Mouse (Mus musculus) spleen, embryonic (tissue): ENCODE measurements around the gene Sgta.

ENCODE experiments used
- CTCF ChIA-PET: fragments of 350-600 bp; sonication (Branson Sonifier 250); formaldehyde crosslinking; loops from one replicate; lab custom pipeline; 2022; lab: Charles Lee

Gene Sgta

GRCm38 (mm10) chr10:81021547-81022110 lies 38.4 kb downstream of the Sgta start:
- CTCF ChIA-PET = no interaction called here

- CTCF ChIA-PET = interaction anchor here (0.6 kb wide), 1 partner anchor 809 kb away, joined by 5 read pairs; no protein-coding TSS in a partner anchor
Observed at GRCm38 (mm10) chr10:81020207-81020606, 39.8 kb downstream of the Sgta start.

DNA sequence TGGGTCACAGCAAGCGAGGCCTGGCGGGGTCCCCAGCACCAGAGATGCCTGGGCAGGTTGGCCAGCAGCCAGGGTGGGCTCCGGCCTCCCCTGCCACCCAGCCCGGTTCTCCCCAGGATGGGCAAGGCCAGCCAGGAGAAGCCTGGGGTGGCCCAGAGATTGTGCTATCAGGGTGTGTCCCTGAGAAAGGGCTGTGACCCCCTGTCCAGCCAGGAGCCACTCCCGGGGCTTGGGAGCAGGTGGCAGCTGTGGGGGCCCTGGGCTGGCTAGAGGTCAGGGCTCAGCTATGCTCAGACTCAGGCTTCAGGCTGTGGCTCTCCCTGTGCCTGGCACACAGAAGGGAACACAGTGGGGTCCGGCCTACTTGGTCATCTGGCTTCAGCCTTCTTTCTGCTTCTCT lies 40.3 kb downstream of the Sgta start:
- CTCF ChIA-PET = interaction anchor here (0.6 to 0.7 kb wide), 2 partner anchors 116 to 153 kb away, joined by 3 to 4 read pairs; no protein-coding TSS in a partner anchor

- CTCF ChIA-PET = no interaction called here
Observed at GRCm38 (mm10) chr10:81018326-81018725, 41.7 kb downstream of the Sgta start.

DNA sequence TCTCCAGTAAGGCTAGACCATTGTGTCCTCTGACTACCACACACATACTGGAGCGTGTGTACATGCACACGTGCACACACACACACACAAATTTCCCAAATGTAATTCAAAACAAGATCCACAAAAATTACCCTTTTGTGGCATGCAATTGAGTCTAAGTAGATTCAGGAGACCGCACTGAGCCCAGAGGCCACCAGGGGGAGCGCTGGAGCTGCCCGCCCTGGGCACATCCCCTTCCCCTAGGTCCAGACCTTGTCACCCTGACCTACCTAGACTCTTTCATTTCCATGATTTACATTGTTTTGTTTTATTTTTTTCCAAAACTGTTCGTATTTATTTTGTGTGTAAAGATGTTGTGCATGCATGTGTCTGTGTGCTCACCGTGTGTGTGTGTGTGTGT lies 43.3 kb downstream of the Sgta start:
- CTCF ChIA-PET = interaction anchor here (1.3 kb wide), 1 partner anchor 65 kb away, joined by 5 read pairs; no protein-coding TSS in a partner anchor

DNA sequence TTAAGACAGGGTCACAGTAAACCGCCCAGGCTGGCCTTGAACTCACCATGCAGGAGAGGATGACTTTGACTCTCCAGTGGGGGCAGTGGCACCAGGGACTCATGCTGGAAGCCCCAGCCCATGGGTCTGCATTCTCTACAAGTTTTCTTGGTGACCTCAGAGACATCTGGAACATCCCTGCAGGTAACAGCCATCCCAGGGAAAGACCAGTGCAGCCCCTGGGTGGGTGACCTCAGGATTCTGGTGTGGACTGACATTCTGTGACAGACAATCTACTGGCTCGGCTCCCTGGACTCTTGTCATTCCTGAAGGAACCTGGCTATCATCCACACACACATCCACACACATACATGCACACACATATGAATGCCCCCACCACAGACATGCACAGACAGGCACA lies 44.3 kb downstream of the Sgta start:
- CTCF ChIA-PET = no interaction called here

GRCm38 (mm10) chr10:81014393-81015384 lies 45.3 kb downstream of the Sgta start, which contains the start of gene Gng7:
Gene Gng7 (minus strand): TSS chr10:81014945.
- CTCF ChIA-PET = interaction anchor here (0.5 to 0.7 kb wide), 3 partner anchors 21 to 318 kb away, joined by 3 read pairs; no protein-coding TSS in a partner anchor

DNA sequence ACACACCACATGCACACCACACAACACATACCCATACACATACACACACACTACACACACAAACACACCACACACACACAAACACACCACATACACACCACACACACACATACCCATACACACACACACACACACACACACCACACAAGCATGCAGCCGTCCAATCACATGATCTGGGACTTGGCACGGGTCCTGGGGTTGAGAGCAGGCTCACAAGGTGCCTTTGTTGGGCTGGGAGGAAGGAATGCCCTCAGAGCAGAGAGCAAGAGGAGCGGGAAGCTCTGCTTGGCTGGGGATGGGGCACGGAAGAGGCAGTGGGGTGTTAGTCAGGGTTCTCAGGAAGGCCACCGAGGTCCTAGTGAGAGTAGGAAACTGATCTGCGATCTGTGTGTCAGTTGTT lies 49.1 kb downstream of the Sgta start:
- CTCF ChIA-PET = no interaction called here

GRCm38 (mm10) chr10:81007240-81007639 lies 52.7 kb downstream of the Sgta start:
- CTCF ChIA-PET = no interaction called here

GRCm38 (mm10) chr10:81006005-81006677 lies 53.8 kb downstream of the Sgta start:
- CTCF ChIA-PET = no interaction called here

- CTCF ChIA-PET = interaction anchor here (0.6 kb wide), 2 partner anchors 167 to 172 kb away, joined by 3 to 6 read pairs; no protein-coding TSS in a partner anchor
Observed at GRCm38 (mm10) chr10:81001161-81001560, 58.8 kb downstream of the Sgta start.

- CTCF ChIA-PET = interaction anchor here (1.2 kb wide), 1 partner anchor 73 kb away, joined by 4 read pairs; no protein-coding TSS in a partner anchor
Observed at GRCm38 (mm10) chr10:81000197-81001062, 59.6 kb downstream of the Sgta start.

DNA sequence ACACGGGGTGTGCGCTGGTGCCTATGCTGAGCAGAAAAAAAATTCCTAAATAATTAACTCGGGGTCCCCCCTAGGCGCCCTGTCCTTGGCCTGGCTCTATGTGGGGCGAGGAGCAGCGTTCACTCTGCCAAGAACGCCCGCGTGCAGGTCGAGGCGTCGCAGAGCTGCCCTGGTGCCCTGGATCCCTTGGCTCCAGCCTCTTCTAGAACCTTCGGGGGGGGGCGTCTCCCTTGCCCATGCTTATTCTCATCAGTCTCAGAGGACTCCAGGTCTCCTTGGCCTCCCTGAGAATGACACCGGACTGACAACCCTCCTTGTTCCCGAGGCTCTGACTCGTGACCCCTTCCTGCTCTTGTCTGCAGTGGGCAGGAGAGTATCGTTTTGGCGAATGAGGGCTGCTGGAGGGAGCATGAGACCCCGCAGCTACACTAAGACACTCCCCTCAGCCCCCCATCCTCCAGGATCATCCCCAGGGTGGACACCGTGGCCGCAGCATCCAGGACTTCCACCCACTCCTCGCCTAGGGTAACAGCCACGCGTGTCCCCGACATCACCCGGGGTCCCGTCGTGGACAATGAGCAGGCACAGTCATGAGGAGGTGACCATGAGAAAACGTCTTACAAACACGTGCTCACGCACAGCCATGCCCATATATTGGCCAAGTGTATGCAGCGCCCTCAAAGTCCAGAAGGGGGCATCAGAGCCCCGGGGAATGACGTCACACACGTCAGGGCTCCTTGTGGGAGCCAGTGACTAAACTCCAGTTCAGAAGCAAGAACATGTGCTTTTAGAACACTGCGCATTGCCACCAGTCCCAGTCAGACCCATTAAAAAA lies 60.4 kb downstream of the Sgta start:
- CTCF ChIA-PET = interaction anchor here (0.7 to 1.2 kb wide), 4 partner anchors 35 to 100 kb away, joined by 3 to 6 read pairs (median 4); partner anchors contain the start of gene Lmnb2

DNA sequence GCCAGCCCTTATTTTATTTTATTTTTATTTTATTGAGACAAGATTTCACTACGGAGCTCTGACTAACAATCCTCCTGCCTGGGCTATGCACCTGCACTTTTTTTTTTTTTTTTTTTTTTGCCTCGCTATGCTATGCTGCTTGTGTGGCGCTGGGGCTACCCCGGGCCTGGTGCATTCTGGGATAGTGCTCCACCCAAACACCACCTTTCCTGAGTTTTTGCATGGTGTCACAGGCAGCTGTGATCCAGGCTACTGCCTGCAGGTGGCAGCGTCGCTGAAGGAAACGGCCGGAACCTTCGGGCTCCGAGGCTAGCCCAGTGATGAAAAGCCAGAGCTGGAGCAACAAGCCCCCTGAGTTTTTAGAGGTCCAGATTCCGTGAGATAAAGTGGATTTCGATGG lies 61.2 kb downstream of the Sgta start:
- CTCF ChIA-PET = interaction anchor here (0.6 to 1.2 kb wide), 7 partner anchors 36 to 893 kb away, joined by 3 to 6 read pairs (median 4); partner anchors contain the start of gene Lmnb2

DNA sequence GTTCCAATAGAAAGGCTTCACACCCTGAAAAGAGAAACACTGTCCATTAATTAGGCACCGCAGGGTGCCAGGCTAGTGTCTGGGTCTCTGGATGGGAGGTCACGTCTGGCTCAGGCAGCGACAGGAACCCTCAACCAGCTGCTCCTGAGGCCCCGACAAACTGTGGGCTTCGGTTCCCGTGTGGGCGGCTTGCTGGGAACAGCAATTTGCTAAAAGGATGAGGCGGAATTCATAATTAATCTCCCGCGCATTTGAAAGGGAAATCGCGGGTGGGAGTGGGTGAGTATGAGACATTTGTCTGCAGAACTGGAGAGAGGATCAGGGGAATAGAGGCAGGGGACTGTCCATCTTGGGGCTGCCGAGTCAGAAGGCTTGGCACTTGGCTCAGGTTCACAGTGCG lies 62.0 kb downstream of the Sgta start:
- CTCF ChIA-PET = interaction anchor here (0.6 to 1.2 kb wide), 4 partner anchors 38 to 892 kb away, joined by 3 to 5 read pairs (median 3); no protein-coding TSS in a partner anchor

DNA sequence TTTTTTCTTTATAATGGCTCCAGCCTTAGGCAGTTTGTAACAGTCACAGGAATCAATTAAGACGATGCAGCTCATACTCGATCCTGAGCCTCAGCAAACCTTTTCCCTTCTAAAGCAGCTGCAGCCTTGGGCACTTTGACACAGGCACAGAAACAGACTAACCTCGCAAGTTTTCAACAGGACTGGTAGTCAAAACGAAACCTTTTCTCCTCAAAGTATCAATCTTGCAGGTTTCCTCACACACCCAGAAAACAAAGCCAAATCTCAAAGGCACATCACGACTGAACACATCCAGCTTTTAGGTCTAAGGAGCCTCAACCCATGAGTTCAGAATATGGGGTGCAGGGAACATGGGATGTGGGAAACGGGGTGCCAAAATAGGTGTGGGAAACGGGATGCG lies 62.6 kb downstream of the Sgta start:
- CTCF ChIA-PET = interaction anchor here (1.2 kb wide), 1 partner anchor 64 kb away, joined by 3 read pairs; no protein-coding TSS in a partner anchor

DNA sequence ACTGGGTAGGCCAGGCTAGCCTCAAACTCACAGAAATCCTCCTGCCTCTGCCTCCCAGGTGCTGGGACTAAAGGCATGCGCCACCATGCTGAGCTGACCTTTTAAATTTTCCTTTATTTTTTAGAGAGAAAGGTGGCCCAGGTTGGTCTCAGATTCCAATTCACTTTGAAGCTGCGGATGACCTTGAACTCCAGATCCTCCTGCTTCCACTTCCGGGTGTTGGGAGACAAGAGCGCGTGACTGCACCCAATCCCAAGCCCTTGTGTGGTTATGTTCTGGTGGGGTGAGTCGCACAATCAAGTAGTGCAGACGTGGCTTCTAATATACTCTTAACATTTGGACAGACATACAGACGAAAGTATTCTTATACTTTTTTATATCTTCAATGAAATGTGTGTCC lies 63.5 kb downstream of the Sgta start:
- CTCF ChIA-PET = interaction anchor here (1.1 kb wide), 1 partner anchor 71 kb away, joined by 3 read pairs; no protein-coding TSS in a partner anchor

- CTCF ChIA-PET = interaction anchor here (0.7 to 3.5 kb wide), 7 partner anchors 12 to 248 kb away, joined by 3 to 25 read pairs (median 3); partner anchors contain the start of gene Gadd45b
Observed at GRCm38 (mm10) chr10:80995091-80995632, 64.8 kb downstream of the Sgta start.

DNA sequence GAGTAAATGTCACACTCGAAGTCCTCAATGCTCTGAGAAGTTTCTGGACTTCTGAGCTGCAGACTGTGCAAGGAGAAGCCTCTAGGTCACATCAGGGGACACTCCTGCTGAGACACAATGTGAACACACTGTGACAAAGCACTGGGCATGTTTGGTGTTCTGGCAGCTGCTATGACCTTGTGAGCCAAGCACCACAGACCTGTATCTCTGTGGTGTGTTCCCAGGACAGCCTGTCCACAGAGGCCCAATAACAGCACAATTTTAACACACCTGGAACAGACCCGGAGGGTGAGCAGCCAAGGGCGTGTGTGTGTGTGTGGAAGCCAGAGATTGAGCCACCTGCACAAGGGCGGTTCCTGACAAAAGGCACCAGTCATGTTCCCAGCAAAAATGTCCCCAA lies 65.4 kb downstream of the Sgta start:
- CTCF ChIA-PET = interaction anchor here (0.7 to 3.5 kb wide), 7 partner anchors 12 to 247 kb away, joined by 3 to 25 read pairs (median 3); partner anchors contain the start of gene Gadd45b
